Mouse (Mus musculus) activated CD4-positive, CD25-positive, alpha-beta regulatory T cell (primary cell): ENCODE measurements around the gene Adm. TPM values are rescaled to one million over a fixed set of nuclear protein-coding genes. Genes with fewer than 3 reads are reported as not detected.

Experiments used
- polyA plus RNA-seq, 2 experiments: library from polyadenylated mRNA; unstranded; fragments of 100-300 nt; shearing (Covaris generic); gene quantifications; one replicate each; pipeline ENCODE4 v1.2.1; 2017

The Adm gene
- 1 to 10 TPM in 1 of 2 experiments, not detected in 1; 1.0 TPM for polyA plus RNA-seq

DNA sequence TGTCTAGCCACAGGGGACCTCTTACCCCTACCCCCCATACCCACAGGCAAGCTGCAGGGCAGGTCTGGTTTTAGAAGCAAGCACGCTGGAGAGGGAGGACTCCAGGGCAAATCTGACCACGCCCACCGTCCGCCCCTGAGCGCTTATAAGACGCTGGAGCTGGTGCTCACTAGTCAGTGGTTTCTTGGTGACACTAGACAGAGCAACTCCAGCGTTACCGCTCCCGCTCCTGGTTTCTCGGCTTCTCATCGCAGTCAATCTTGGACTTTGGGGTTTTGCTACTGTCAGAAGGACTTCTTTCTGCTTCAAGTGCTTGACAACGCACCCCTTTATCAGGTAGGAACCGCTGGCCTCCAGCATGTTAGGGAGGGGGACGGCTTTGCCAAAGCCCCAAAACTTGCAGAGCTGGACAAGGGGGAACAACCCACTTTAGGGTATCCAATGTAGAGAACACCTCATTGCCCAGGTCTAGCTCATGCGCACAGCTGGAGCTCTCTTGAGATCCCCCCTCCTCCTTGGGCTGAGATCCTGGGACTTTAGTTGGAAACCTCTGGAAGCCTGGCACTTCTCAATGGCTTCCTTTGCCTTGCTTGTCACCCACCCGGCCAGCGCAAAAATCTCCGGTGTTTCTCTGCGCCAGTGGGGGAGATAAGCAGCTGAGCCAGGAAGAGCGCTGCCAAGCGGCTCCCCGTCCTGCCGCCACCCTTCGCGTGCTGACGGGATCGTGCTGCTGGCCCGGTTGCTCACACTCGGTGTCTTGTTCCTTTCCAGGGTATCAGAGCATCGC lies at the start of gene Adm:
Adm (plus strand) TSS at position 176 of the 787 bp plus-strand sequence.

DNA sequence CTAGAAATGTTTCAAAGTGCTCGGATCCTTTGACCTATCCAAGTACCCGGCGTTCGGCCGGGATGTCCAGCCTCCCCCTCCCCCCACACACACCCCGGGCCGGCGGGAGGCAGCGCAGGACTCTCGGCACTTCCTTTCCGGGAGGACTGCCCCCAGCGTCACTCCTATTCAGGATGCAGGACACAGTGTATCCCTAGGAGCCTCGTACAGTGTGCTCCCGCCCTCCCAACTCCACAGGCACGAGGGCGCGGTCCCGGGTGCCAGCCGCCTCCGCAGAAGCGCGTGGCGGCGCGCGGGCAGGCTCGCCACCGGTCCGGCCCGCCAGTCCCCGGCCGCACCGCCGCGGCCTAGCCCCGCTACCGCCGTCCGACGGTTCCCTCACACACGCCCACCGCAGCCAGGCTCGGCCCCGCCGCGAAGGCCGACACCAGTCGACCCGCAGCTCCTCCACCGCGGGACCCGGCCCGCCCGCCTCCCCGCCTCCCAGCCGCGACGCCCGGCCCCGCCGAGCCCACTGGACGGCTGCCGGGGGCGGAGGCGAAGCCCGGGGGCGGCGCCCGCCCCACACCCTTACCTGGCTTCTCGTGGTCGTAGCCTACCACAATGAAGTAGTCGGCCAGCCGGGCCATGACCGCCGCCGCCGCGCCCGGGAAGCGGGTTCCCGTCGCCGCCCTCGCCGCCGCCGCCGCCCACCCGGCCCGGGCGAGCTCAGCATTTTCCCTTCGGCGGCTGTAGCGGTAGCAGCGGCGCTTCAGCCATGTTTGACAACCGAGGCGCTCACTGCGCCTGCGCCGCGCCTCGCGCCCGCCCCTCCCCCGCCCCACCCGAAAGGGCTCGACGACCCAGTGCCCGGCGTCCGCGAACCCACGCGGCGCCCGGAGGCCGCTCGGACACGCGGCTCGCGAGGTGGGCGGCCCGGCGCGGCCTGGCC lies 13.1 kb upstream of the Adm start, which contains the start of gene Sbf2:
Sbf2 (minus strand) TSS at position 790 of the 931 bp plus-strand sequence.

Other genes with a start within 250 kb of the Adm start
- gene Sbf2, start 12.7 kb upstream of the Adm start, polyA plus RNA-seq: 1 to 10 TPM; 7.1 to 7.7 TPM
- 10 to 100 TPM; 12.5 to 19.7 TPM for gene Ampd3, start 140.5 kb downstream of the Adm start, polyA plus RNA-seq
- 10 to 100 TPM in 1 of 2 experiments, 1 to 10 TPM in 1; 9.8 to 11.5 TPM for gene Rnf141, start 216.8 kb downstream of the Adm start, polyA plus RNA-seq
- gene Lyve1, start 235.6 kb downstream of the Adm start, polyA plus RNA-seq: under 1 TPM in 1 of 2 experiments, not detected in 1; 0.27 TPM